Mouse (Mus musculus) hindbrain, embryonic 15.5 days (tissue): Measurements from ENCODE around the gene Matn1. TPM values are rescaled to one million over a fixed set of nuclear protein-coding genes. Genes with fewer than 3 reads are reported as not detected.

ENCODE experiments used
- ATAC-seq: fragments of 200-750 bp; cut with Nextera tagmentation; 2 replicates; pipeline ENCODE4 v1.8.0; 2017; ENCODE audit warnings: low read depth, moderate number of reproducible peaks, moderate TSS enrichment; ENCODE audit not compliant: low FRiP score
- H3K27ac ChIP-seq: fragments of 300-500 bp; sonication (generic); replicated peaks from 2 replicates; pipeline ENCODE4 v1.5.1; 2015; ENCODE audit warnings: mild to moderate bottlenecking, inconsistent platforms
- H3K27me3 ChIP-seq: fragments of 300-500 bp; sonication (generic); 2 replicates; pipeline ENCODE4 v1.6.1; 2015; ENCODE audit warnings: control low read depth, inconsistent platforms
- H3K36me3 ChIP-seq: fragments of 300-500 bp; sonication (generic); 2 replicates; pipeline ENCODE4 v1.6.1; 2015; ENCODE audit warnings: control low read depth, inconsistent platforms
- H3K4me1 ChIP-seq: fragments of 300-500 bp; sonication (generic); replicated peaks from 2 replicates; pipeline ENCODE4 v1.6.1; 2015; ENCODE audit warnings: control low read depth, inconsistent platforms
- H3K4me2 ChIP-seq: fragments of 300-500 bp; sonication (generic); 2 replicates; pipeline ENCODE4 v1.6.1; 2015; ENCODE audit warnings: moderate library complexity, mild to moderate bottlenecking, inconsistent platforms
- H3K4me3 ChIP-seq: fragments of 300-500 bp; sonication (generic); 2 replicates; pipeline ENCODE4 v1.5.1; 2015; ENCODE audit warnings: mild to moderate bottlenecking, inconsistent platforms
- H3K9ac ChIP-seq: fragments of 300-500 bp; sonication (generic); 2 replicates; pipeline ENCODE4 v1.6.1; 2015; ENCODE audit warnings: inconsistent platforms
- H3K9me3 ChIP-seq: fragments of 300-500 bp; sonication (generic); 2 replicates; pipeline ENCODE4 v1.6.1; 2016; ENCODE audit warnings: control low read depth, inconsistent platforms
- WGBS: fragments of 180-500 bp; shearing (Covaris S2); methylation state at CpG from one replicate; pipeline ENCODE4 v1.1.7; 2015; 5-methylcytosine and 5-hydroxymethylcytosine counted together
- polyA plus RNA-seq: library from polyadenylated mRNA; unstranded; fragments of >200 nt; fragmentation: Nextera tagmentation; extraction: Ambion mirVana; gene quantifications from 2 replicates; pipeline ENCODE4 v1.2.1, GENCODE M21; 2015

Matn1 gene
- polyA plus RNA-seq, 1 experiment from 2014 or later = 1.8 TPM

DNA sequence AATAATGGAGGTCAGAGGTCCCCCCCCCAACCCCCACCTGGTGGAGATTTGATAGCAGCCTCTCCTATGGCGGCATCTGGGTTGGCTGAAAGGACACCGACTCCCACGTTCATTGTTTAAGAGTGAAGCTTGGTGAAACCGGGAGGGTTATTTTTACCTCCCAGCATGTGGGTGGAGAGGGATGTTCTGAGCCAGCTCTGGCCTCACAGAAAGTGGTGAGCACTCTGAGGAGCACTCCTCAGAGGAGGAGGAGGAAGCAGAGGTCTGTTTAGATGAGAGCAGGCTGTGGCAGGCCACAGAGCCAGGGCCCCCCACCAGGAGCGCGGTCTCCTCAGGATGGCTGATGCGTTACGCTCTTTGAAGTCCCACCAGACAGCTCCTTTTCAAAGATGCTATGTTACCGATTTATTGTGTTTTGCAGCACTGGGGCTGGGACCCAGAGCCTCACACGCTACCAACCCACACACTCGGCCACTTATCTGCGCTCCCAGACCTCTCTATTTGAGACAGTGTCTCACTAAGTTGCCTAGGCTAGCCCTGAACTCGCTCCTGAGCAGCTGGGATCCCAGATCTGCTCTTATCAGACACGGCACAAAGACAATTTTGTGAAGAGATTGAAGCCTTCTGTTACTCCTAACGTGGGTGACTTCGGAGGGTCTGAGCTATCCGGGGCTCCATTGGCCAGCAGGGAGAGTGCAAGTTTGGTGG is 34.9 kb upstream of the Matn1 start:
- Histone ChIP-seq H3K27ac (no peak overlapping the region), H3K9ac (no peak overlapping the region), H3K4me1 (peaks cover 14% of the 10 kb centered on the region), H3K4me3 (no peak overlapping the region), H3K9me3 (no peaks in the 10 kb centered on the region), H3K27me3 (no peaks in the 10 kb centered on the region), H3K4me2 (no peak overlapping the region), H3K36me3 (no peaks in the 10 kb centered on the region)
- WGBS = 55% methylated on average over 17 of the region's 17 CpGs
- no peak for ATAC-seq

- 57% methylated on average over 7 of the region's 7 CpGs for WGBS
- H3K27ac ChIP-seq = no peak overlapping the region
- no peak overlapping the region for H3K9ac ChIP-seq
- H3K4me2 ChIP-seq = no peak overlapping the region
- no peaks in the 10 kb centered on the region for H3K27me3 ChIP-seq
- ATAC-seq = no peak
- H3K36me3 ChIP-seq = no peaks in the 10 kb centered on the region
- H3K4me3 ChIP-seq = no peak overlapping the region
- no peaks in the 10 kb centered on the region for H3K9me3 ChIP-seq
- H3K4me1 ChIP-seq = peaks cover 9% of the 10 kb centered on the region
Observed at GRCm38 (mm10) chr4:130910666-130911065, 33.5 kb upstream of the Matn1 start.

- H3K27me3 ChIP-seq = no peaks in the 10 kb centered on the region
- no peak overlapping the region for H3K4me3 ChIP-seq
- H3K4me2 ChIP-seq = no peak overlapping the region
- H3K9me3 ChIP-seq = no peaks in the 10 kb centered on the region
- no peak overlapping the region for H3K27ac ChIP-seq
- 89% methylated on average over 3 of the region's 3 CpGs for WGBS
- H3K4me1 ChIP-seq = no peaks in the 10 kb centered on the region
- H3K9ac ChIP-seq = no peak overlapping the region
- ATAC-seq = no peak
- H3K36me3 ChIP-seq = no peaks in the 10 kb centered on the region
Observed at GRCm38 (mm10) chr4:130912626-130913025, 31.6 kb upstream of the Matn1 start.

- WGBS = 68% methylated on average over 11 of the region's 11 CpGs
- Histone ChIP-seq H3K4me1 (no peaks in the 10 kb centered on the region), H3K4me3 (no peak within 1 kb of the TSS), H3K27ac (no peak within 1 kb of the TSS), H3K9me3 (no peaks in the 10 kb centered on the region), H3K27me3 (no peaks in the 10 kb centered on the region), H3K9ac (no peak within 1 kb of the TSS), H3K36me3 (no peaks in the 10 kb centered on the region), H3K4me2 (no peak within 1 kb of the TSS)
- ATAC-seq = no peak
Observed at GRCm38 (mm10) chr4:130913077-130913476, 31.1 kb upstream of the Matn1 start, which contains the start of gene Laptm5. Gene Laptm5, plus strand, starts transcription at chr4:130913125.

DNA sequence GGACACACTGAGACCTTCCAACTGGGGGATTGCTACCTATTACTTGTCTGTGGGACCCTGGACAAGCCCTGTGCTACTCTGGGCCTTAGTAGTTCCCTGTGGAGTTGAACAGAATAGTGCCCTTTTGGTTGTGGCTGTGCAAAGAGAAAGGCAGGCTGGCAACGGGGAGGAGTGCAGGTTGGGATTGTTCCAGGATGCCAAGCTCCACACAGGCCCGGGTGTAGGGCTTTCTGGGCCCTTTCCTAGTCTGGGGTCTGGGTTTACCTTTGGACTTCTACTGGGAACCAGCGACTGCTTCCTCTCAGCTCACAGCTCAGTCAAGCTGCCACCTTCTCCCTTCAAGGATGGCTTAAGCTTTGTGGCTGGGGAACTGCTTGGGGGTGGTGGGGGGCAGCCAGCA is 30.7 kb upstream of the Matn1 start:
- H3K9me3 ChIP-seq = no peaks in the 10 kb centered on the region
- no peak overlapping the region for H3K27ac ChIP-seq
- no peaks in the 10 kb centered on the region for H3K4me1 ChIP-seq
- ATAC-seq = no peak
- H3K36me3 ChIP-seq = no peaks in the 10 kb centered on the region
- no peak overlapping the region for H3K4me2 ChIP-seq
- WGBS = 80% methylated on average over 3 of the region's 3 CpGs
- H3K27me3 ChIP-seq = no peaks in the 10 kb centered on the region
- H3K4me3 ChIP-seq = no peak overlapping the region
- H3K9ac ChIP-seq = no peak overlapping the region

- Histone ChIP-seq H3K9me3 (no peaks in the 10 kb centered on the region), H3K27ac (no peak overlapping the region), H3K36me3 (no peaks in the 10 kb centered on the region), H3K4me2 (no peak overlapping the region), H3K9ac (no peak overlapping the region), H3K4me1 (no peaks in the 10 kb centered on the region), H3K4me3 (no peak overlapping the region), H3K27me3 (no peaks in the 10 kb centered on the region)
- ATAC-seq = no peak
- WGBS = 83% methylated on average over 4 of the region's 4 CpGs
Observed at GRCm38 (mm10) chr4:130914011-130914410, 30.2 kb upstream of the Matn1 start.

DNA sequence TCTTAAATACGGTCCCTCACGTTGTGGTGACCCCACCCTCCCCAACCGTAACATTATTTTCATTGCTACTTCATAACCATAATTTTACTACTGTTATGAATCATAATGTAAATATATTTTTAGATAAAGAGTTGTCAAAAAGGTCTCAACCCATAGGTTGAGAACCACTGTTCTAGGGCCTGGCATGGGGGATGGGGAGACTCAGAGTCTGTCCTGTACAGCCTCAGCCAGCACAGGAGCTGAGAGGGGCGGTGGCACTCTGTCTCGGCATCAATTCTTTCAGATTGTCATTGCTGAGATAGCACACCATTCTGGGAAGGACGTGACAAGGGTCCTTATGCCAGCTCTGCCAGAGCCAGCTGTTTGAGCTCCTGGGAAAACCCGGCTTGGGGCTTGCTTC is 29.7 kb upstream of the Matn1 start:
- H3K9me3 ChIP-seq = no peaks in the 10 kb centered on the region
- no peaks in the 10 kb centered on the region for H3K36me3 ChIP-seq
- WGBS = 84% methylated on average over 7 of the region's 7 CpGs
- no peak overlapping the region for H3K9ac ChIP-seq
- H3K4me1 ChIP-seq = peaks cover 4% of the 10 kb centered on the region; the same call in 1 of the 2 replicates
- H3K4me3 ChIP-seq = no peak overlapping the region
- no peak overlapping the region for H3K4me2 ChIP-seq
- no peaks in the 10 kb centered on the region for H3K27me3 ChIP-seq
- no peak overlapping the region for H3K27ac ChIP-seq
- no peak for ATAC-seq

DNA sequence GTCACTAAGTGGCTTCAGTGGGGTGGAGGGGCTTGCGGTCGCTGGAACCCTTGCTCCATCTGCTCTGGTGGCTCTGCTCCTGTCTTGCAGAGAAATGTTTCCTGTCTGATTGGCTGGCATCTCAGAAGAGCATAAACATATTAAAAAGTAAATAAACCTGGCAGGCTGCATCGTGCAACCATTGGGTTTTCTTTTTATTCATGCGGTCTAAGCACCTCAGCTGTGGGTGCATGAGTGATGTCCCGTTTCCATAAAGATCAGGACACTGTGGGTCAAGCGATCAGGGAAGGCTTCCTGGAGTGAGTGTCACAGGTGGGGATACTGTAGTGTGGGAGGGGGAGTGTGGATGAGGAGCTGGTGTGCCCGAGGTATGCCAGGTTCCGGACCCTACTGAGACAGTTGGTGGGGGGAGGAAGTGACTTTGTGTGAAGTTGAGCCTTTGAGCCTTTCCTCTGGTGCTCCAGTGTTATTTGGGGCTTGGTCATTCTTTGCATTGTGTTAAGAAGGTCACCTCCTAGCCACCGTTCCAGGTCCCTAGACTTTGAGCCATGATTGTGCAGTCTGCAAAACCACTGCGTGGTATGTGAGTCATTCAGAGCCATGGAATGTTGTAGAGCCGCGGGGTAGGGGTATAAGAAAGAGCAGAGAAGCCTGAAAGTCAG is 29.0 kb upstream of the Matn1 start:
- Histone ChIP-seq H3K4me2 (no peak overlapping the region), H3K4me1 (peaks cover 10% of the 10 kb centered on the region), H3K36me3 (no peaks in the 10 kb centered on the region), H3K4me3 (no peak overlapping the region), H3K9me3 (no peaks in the 10 kb centered on the region), H3K27ac (no peak overlapping the region), H3K9ac (no peak overlapping the region), H3K27me3 (no peaks in the 10 kb centered on the region)
- 81% methylated on average over 12 of the region's 12 CpGs for WGBS
- ATAC-seq = no peak

DNA sequence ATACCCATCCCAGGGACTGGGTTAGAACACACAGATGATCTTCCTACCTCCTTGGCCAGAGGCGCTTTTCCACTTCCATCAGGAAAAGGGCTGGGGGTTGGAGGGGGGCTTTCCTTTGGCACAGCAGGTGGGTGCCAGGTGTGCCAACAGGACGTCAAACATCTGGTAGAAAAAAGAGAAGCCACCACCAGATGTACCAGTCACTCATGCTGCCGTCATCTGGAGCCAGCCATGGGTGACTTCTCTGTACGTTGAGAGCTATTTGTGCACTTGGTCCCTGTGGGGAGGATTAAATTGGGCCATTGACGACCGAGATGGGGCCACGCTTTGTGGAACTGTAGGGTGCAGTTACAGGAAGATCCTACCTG is 28.5 kb upstream of the Matn1 start:
- no peak overlapping the region for H3K9ac ChIP-seq
- 58% methylated on average over 7 of the region's 7 CpGs for WGBS
- H3K27ac ChIP-seq = no peak overlapping the region
- H3K27me3 ChIP-seq = no peaks in the 10 kb centered on the region
- no peak for ATAC-seq
- H3K9me3 ChIP-seq = no peaks in the 10 kb centered on the region
- no peak overlapping the region for H3K4me3 ChIP-seq
- no peaks in the 10 kb centered on the region for H3K36me3 ChIP-seq
- H3K4me1 ChIP-seq = peaks cover 14% of the 10 kb centered on the region
- no peak overlapping the region for H3K4me2 ChIP-seq

DNA sequence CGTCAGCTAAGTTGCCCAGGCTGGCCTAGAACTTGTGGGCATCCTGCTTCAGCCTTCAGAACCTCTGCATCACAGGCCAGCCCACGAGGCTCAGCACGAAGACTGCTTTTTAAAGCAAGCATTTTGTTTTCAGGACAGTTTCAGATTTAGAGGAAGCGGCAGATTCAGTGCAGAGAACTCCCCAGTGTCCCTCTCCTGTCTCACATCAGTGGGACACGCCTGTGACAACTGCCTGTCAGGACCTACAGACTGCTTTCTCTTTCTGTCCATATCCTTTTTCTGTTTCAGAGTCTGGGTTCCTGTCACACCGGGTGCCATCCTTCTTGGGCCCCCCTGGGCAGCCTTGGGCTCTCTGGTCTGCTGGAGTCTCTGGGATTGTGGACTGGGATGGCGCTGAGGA is 27.5 kb upstream of the Matn1 start:
- H3K9ac ChIP-seq = no peak overlapping the region
- H3K36me3 ChIP-seq = no peaks in the 10 kb centered on the region
- H3K4me1 ChIP-seq = peaks cover 19% of the 10 kb centered on the region
- WGBS = 84% methylated on average over 7 of the region's 7 CpGs
- H3K27me3 ChIP-seq = no peaks in the 10 kb centered on the region
- H3K4me2 ChIP-seq = no peak overlapping the region
- no peak overlapping the region for H3K27ac ChIP-seq
- no peak for ATAC-seq
- no peak overlapping the region for H3K4me3 ChIP-seq
- no peaks in the 10 kb centered on the region for H3K9me3 ChIP-seq

- Histone ChIP-seq H3K27me3 (no peaks in the 10 kb centered on the region), H3K4me3 (no peak overlapping the region), H3K9me3 (no peaks in the 10 kb centered on the region), H3K27ac (no peak overlapping the region), H3K4me1 (peaks cover 19% of the 10 kb centered on the region), H3K4me2 (no peak overlapping the region), H3K9ac (no peak overlapping the region), H3K36me3 (no peaks in the 10 kb centered on the region)
- WGBS = 82% methylated on average over 4 of the region's 4 CpGs
- ATAC-seq = no peak
Observed at GRCm38 (mm10) chr4:130917564-130917963, 26.6 kb upstream of the Matn1 start.

- Histone ChIP-seq H3K4me1 (peaks cover 19% of the 10 kb centered on the region), H3K27ac (no peak overlapping the region), H3K4me3 (no peak overlapping the region), H3K27me3 (no peaks in the 10 kb centered on the region), H3K36me3 (no peaks in the 10 kb centered on the region), H3K4me2 (no peak overlapping the region), H3K9me3 (no peaks in the 10 kb centered on the region), H3K9ac (no peak overlapping the region)
- WGBS = 73% methylated on average over 10 of the region's 10 CpGs
- no peak for ATAC-seq
Observed at GRCm38 (mm10) chr4:130918805-130919749, 25.1 kb upstream of the Matn1 start.
